Mouse (Mus musculus) hindbrain, embryonic 12.5 days (tissue): ENCODE measurements around the gene Olfr1284. TPM values are rescaled to one million over a fixed set of nuclear protein-coding genes. Genes with fewer than 3 reads are reported as not detected.
"Not testable (repeated sequence)": the region's sequence is repeated elsewhere in the genome, so short reads cannot be mapped to it uniquely, and the experiment has no call there.

Experiments used
- ATAC-seq: fragments of 200-750 bp; cut with Nextera tagmentation; 2 replicates; pipeline ENCODE4 v1.8.0; 2017; ENCODE audit warnings: moderate TSS enrichment; ENCODE audit not compliant: low FRiP score
- H3K27ac ChIP-seq: fragments of 300-500 bp; sonication (generic); 2 replicates; pipeline ENCODE4 v1.5.1; 2016; ENCODE audit warnings: mild to moderate bottlenecking
- H3K27me3 ChIP-seq: fragments of 300-500 bp; sonication (generic); 2 replicates; pipeline ENCODE4 v1.6.1; 2016; ENCODE audit warnings: mild to moderate bottlenecking
- H3K36me3 ChIP-seq: fragments of 300-500 bp; sonication (generic); 2 replicates; pipeline ENCODE4 v1.6.1; 2016; ENCODE audit warnings: mild to moderate bottlenecking
- H3K4me1 ChIP-seq: fragments of 300-500 bp; sonication (generic); 2 replicates; pipeline ENCODE4 v1.6.1; 2016
- H3K4me2 ChIP-seq: fragments of 300-500 bp; sonication (generic); replicated peaks from 2 replicates; pipeline ENCODE4 v1.6.1; 2016; ENCODE audit warnings: mild to moderate bottlenecking
- H3K4me3 ChIP-seq: fragments of 300-500 bp; sonication (generic); 2 replicates; pipeline ENCODE4 v1.5.1; 2016; ENCODE audit warnings: mild to moderate bottlenecking
- H3K9ac ChIP-seq: fragments of 300-500 bp; sonication (generic); 2 replicates; pipeline ENCODE4 v1.6.1; 2016; ENCODE audit warnings: mild to moderate bottlenecking, moderate library complexity
- H3K9me3 ChIP-seq: fragments of 300-500 bp; sonication (generic); replicated peaks from 2 replicates; pipeline ENCODE4 v1.6.1; 2016; ENCODE audit warnings: mild to moderate bottlenecking
- WGBS: fragments of 180-500 bp; shearing (Covaris S2); methylation state at CpG from one replicate; pipeline ENCODE4 v1.1.7; 2016; 5-methylcytosine and 5-hydroxymethylcytosine counted together
- polyA plus RNA-seq: library from polyadenylated mRNA; unstranded; fragments of >200 nt; fragmentation: Nextera tagmentation; extraction: Ambion mirVana; gene quantifications from 2 replicates; pipeline ENCODE4 v1.2.1, GENCODE M21; 2016

Gene Olfr1284
- polyA plus RNA-seq: not detected in 2 replicates

GRCm38 (mm10) chr2:111375222-111375621, at the start of gene Olfr1284:
Olfr1284 (plus strand) TSS chr2:111375522.
- no peak for ATAC-seq
- no peak within 1 kb of the TSS for H3K4me2 ChIP-seq
- H3K36me3 ChIP-seq: no peaks in the 10 kb centered on the region
- no peak within 1 kb of the TSS for H3K4me3 ChIP-seq
- H3K9me3 ChIP-seq: no peaks in the 10 kb centered on the region
- H3K27me3 ChIP-seq: no peaks in the 10 kb centered on the region
- no peak within 1 kb of the TSS for H3K27ac ChIP-seq
- WGBS: 86% methylated on average over 1 of the region's 1 CpGs
- no peak within 1 kb of the TSS for H3K9ac ChIP-seq
- H3K4me1 ChIP-seq: no peaks in the 10 kb centered on the region

GRCm38 (mm10) chr2:111326220-111326619, 49.1 kb upstream of the Olfr1284 start, which contains the start of gene Olfr1281:
Olfr1281 (plus strand) TSS chr2:111326520.
- no peak for ATAC-seq
- Histone ChIP-seq H3K4me2 (no peak within 1 kb of the TSS), H3K4me1 (no peaks in the 10 kb centered on the region), H3K9ac (no peak within 1 kb of the TSS), H3K27me3 (no peaks in the 10 kb centered on the region), H3K9me3 (no peaks in the 10 kb centered on the region), H3K27ac (no peak within 1 kb of the TSS), H3K36me3 (no peaks in the 10 kb centered on the region), H3K4me3 (no peak within 1 kb of the TSS)
- WGBS: 69% methylated on average over 2 of the region's 2 CpGs

DNA sequence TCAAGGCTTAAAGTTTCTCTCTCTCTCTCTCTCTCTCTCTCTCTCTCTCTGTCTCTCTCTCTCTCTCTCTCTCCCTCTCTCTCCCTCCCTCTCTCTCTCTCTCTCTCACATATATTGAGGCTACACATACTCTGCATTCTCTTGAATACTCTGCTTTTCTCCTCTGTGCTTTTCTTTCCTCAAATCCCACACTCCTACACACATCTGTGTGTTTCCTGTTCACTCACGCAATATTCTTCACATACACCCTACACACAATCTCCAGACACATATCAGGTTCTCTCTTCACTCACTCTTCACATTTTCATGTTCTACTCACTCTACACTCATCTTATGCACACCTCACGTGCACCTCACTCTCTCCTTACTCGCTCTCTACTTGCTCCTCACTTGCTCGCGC, 41.6 kb upstream of the Olfr1284 start:
- H3K4me3 ChIP-seq, H3K9ac ChIP-seq, H3K27ac ChIP-seq, H3K27me3 ChIP-seq, H3K4me2 ChIP-seq, ATAC-seq, H3K36me3 ChIP-seq, H3K4me1 ChIP-seq, H3K9me3 ChIP-seq: not testable (repeated sequence)
- 90% methylated on average over 5 of the region's 5 CpGs for WGBS

GRCm38 (mm10) chr2:111335976-111336375, 39.3 kb upstream of the Olfr1284 start, which contains the start of gene Olfr1282:
Olfr1282 (minus strand) TSS chr2:111336076.
- 84% methylated on average over 2 of the region's 2 CpGs for WGBS
- no peak within 1 kb of the TSS for H3K9ac ChIP-seq
- no peak for ATAC-seq
- no peak within 1 kb of the TSS for H3K27ac ChIP-seq
- H3K9me3 ChIP-seq: no peaks in the 10 kb centered on the region
- no peak within 1 kb of the TSS for H3K4me3 ChIP-seq
- no peak within 1 kb of the TSS for H3K4me2 ChIP-seq
- no peaks in the 10 kb centered on the region for H3K4me1 ChIP-seq
- H3K36me3 ChIP-seq: no peaks in the 10 kb centered on the region
- H3K27me3 ChIP-seq: no peaks in the 10 kb centered on the region

DNA sequence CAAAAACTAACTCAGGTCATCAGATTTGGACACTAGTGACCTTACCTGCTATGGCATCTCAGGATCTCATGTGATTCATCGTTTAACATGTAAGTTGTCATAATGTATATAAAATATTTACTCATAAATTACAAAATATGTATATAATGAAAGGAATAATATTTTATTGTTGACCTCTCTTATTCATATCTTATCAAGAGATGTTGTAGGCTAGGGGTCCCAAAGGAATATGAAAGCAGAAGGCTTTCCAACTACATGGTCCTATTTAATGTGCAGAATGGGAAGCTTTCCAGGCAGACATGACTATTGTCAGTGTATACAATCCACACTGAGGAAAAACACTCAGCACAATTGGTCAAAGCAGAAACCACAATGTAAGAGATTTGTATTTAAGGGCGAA, 8.8 kb upstream of the Olfr1284 start, which contains the start of gene Olfr1283:
Gene Olfr1283, plus strand, starts transcription at position 301 of the 400 bp plus-strand sequence.
- no peak within 1 kb of the TSS for H3K27ac ChIP-seq
- H3K36me3 ChIP-seq: no peaks in the 10 kb centered on the region
- H3K9me3 ChIP-seq: no peaks in the 10 kb centered on the region
- no peak within 1 kb of the TSS for H3K4me3 ChIP-seq
- H3K9ac ChIP-seq: no peak within 1 kb of the TSS
- no peaks in the 10 kb centered on the region for H3K4me1 ChIP-seq
- H3K4me2 ChIP-seq: no peak within 1 kb of the TSS
- no peak for ATAC-seq
- H3K27me3 ChIP-seq: no peaks in the 10 kb centered on the region
- 74% methylated on average over 2 of the region's 2 CpGs for WGBS

DNA sequence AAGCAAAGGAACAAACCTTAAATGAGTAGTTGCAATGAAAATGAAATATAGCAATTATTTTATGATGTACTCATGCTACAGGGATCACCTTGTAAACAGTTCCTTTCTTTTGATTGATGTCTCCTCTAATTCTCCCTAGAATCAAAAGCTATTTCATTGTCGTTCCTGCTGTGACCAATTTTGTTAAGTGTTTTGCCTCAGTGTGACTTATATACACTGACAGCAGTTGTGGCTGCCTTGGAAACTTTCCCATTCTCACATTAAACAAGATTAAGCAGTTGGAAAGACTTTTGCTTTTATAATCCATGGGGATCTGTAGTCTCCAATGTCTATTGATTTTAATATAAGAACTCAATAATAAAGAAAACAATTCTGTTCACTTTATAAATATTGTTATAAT, 47.6 kb downstream of the Olfr1284 start, which contains the start of gene Olfr1286:
Gene Olfr1286, minus strand, starts transcription at position 185 of the 400 bp plus-strand sequence.
- no peak within 1 kb of the TSS for H3K9ac ChIP-seq
- H3K27ac ChIP-seq: no peak within 1 kb of the TSS
- no peaks in the 10 kb centered on the region for H3K36me3 ChIP-seq
- WGBS: 60% methylated on average over 1 of the region's 1 CpGs
- no peaks in the 10 kb centered on the region for H3K9me3 ChIP-seq
- no peak within 1 kb of the TSS for H3K4me3 ChIP-seq
- ATAC-seq: no peak
- H3K4me1 ChIP-seq: no peaks in the 10 kb centered on the region
- H3K4me2 ChIP-seq: no peak within 1 kb of the TSS
- H3K27me3 ChIP-seq: no peaks in the 10 kb centered on the region

Other genes starting within 250 kb of the Olfr1284 start
- gene Gm15130, start 222.6 kb upstream of the Olfr1284 start, polyA plus RNA-seq: not detected in 2 replicates
- not detected in 2 replicates for gene 4930430A15Rik, start 145.9 kb upstream of the Olfr1284 start, polyA plus RNA-seq
- not detected in 2 replicates for gene Olfr1275, start 140.2 kb upstream of the Olfr1284 start, polyA plus RNA-seq
- not detected in 2 replicates for gene Olfr1276, start 121.0 kb upstream of the Olfr1284 start, polyA plus RNA-seq
- gene Olfr1277, start 101.4 kb upstream of the Olfr1284 start, polyA plus RNA-seq: not detected in 2 replicates
- gene Olfr1278, start 85.4 kb upstream of the Olfr1284 start, polyA plus RNA-seq: not detected in 2 replicates
- not detected in 2 replicates for gene Olfr1279, start 74.9 kb upstream of the Olfr1284 start, polyA plus RNA-seq
- gene Olfr1280, start 61.5 kb upstream of the Olfr1284 start, polyA plus RNA-seq: not detected in 2 replicates
- not detected in 2 replicates for gene Olfr1281, start 49.0 kb upstream of the Olfr1284 start, polyA plus RNA-seq
- gene Olfr1282, start 39.4 kb upstream of the Olfr1284 start, polyA plus RNA-seq: not detected in 2 replicates
- not detected in 2 replicates for gene Olfr1283, start 8.7 kb upstream of the Olfr1284 start, polyA plus RNA-seq
- gene Olfr1286, start 47.6 kb downstream of the Olfr1284 start, polyA plus RNA-seq: not detected in 2 replicates
- not detected in 2 replicates for gene Olfr1287, start 73.6 kb downstream of the Olfr1284 start, polyA plus RNA-seq
- gene Olfr1288, start 98.6 kb downstream of the Olfr1284 start, polyA plus RNA-seq: not detected in 2 replicates
- gene Olfr1289, start 105.3 kb downstream of the Olfr1284 start, polyA plus RNA-seq: not detected in 2 replicates
- not detected in 2 replicates for gene Olfr1290, start 118.3 kb downstream of the Olfr1284 start, polyA plus RNA-seq
- gene Olfr1291-ps1, start 121.7 kb downstream of the Olfr1284 start, polyA plus RNA-seq: not detected in 2 replicates
- gene Olfr1293-ps, start 149.7 kb downstream of the Olfr1284 start, polyA plus RNA-seq: not detected in 2 replicates
- not detected in 2 replicates for gene Olfr1294, start 164.8 kb downstream of the Olfr1284 start, polyA plus RNA-seq
- not detected in 2 replicates for gene Olfr1295, start 194.2 kb downstream of the Olfr1284 start, polyA plus RNA-seq